Mouse (Mus musculus) heart, embryonic 12.5 days (tissue): ENCODE results near the gene Sh3glb2. TPM values are rescaled to one million over a fixed set of nuclear protein-coding genes. Genes with fewer than 3 reads are reported as not detected.

Experiments used
- ATAC-seq: fragments of 200-750 bp; cut with Nextera tagmentation; 2 replicates; pipeline ENCODE4 v1.8.0; 2017; ENCODE audit warnings: moderate TSS enrichment, moderate library complexity; ENCODE audit not compliant: insufficient number of reproducible peaks, low FRiP score
- H3K27ac ChIP-seq: fragments of 300-500 bp; sonication (generic); 2 replicates; pipeline ENCODE4 v1.5.1; 2016; ENCODE audit warnings: mild to moderate bottlenecking, moderate library complexity; ENCODE audit not compliant: poor library complexity, severe bottlenecking
- H3K27me3 ChIP-seq: fragments of 300-500 bp; sonication (generic); replicated peaks from 2 replicates; pipeline ENCODE4 v1.6.1; 2016; ENCODE audit warnings: mild to moderate bottlenecking, moderate library complexity
- H3K36me3 ChIP-seq: fragments of 300-500 bp; sonication (generic); 2 replicates; pipeline ENCODE4 v1.6.1; 2016; ENCODE audit warnings: mild to moderate bottlenecking, moderate library complexity
- H3K4me1 ChIP-seq: fragments of 300-500 bp; sonication (generic); replicated peaks from 2 replicates; pipeline ENCODE4 v1.6.1; 2016; ENCODE audit warnings: mild to moderate bottlenecking
- H3K4me2 ChIP-seq: fragments of 300-500 bp; sonication (generic); 2 replicates; pipeline ENCODE4 v1.6.1; 2016; ENCODE audit warnings: mild to moderate bottlenecking, moderate library complexity
- H3K4me3 ChIP-seq: fragments of 300-500 bp; sonication (generic); 2 replicates; pipeline ENCODE4 v1.5.1; 2016; ENCODE audit warnings: mild to moderate bottlenecking
- H3K9ac ChIP-seq: fragments of 300-500 bp; sonication (generic); 2 replicates; pipeline ENCODE4 v1.6.1; 2016; ENCODE audit warnings: mild to moderate bottlenecking, moderate library complexity
- H3K9me3 ChIP-seq: fragments of 300-500 bp; sonication (generic); replicated peaks from 2 replicates; pipeline ENCODE4 v1.6.1; 2016; ENCODE audit warnings: mild to moderate bottlenecking, moderate library complexity
- WGBS: fragments of 180-500 bp; shearing (Covaris S2); methylation state at CpG from one replicate; pipeline ENCODE4 v1.1.7; 2016; 5-methylcytosine and 5-hydroxymethylcytosine counted together
- polyA plus RNA-seq: library from polyadenylated mRNA; unstranded; fragments of >200 nt; fragmentation: Nextera tagmentation; extraction: Ambion mirVana; gene quantifications from 2 replicates; pipeline ENCODE4 v1.2.1, GENCODE M21; 2016

Sh3glb2 gene
- 117 and 130 TPM in 2 replicates for polyA plus RNA-seq

GRCm38 (mm10) chr2:30358533-30359531 lies at the start of gene Sh3glb2:
Sh3glb2 (minus strand) TSS chr2:30359337.
- peak within 1 kb of the TSS; percentile 92 for H3K9ac ChIP-seq
- peak within 1 kb of the TSS; percentile 91 for H3K27ac ChIP-seq
- ATAC-seq = peak; percentile 78
- peak within 1 kb of the TSS; percentile 92 for H3K4me2 ChIP-seq
- no peaks in the 10 kb centered on the region for H3K27me3 ChIP-seq
- H3K9me3 ChIP-seq = 0 out of 2 replicates have a peak, but pooled peaks cover 4% of the 10 kb centered on the region
- WGBS = 2% methylated on average over 73 of the region's 73 CpGs
- H3K4me1 ChIP-seq = peaks cover 44% of the 10 kb centered on the region
- peaks cover 14% of the 10 kb centered on the region for H3K36me3 ChIP-seq
- H3K4me3 ChIP-seq = peak within 1 kb of the TSS; percentile 84

GRCm38 (mm10) chr2:30408452-30409100 lies 49.4 kb upstream of the Sh3glb2 start:
- H3K27ac ChIP-seq = no peak overlapping the region
- 80% methylated on average over 8 of the region's 8 CpGs for WGBS
- peaks cover 79% of the 10 kb centered on the region for H3K36me3 ChIP-seq

GRCm38 (mm10) chr2:30407778-30408177 lies 48.6 kb upstream of the Sh3glb2 start:
- H3K4me1 ChIP-seq = peaks cover 12% of the 10 kb centered on the region; the same call in 1 of the 2 replicates
- WGBS = 90% methylated on average over 10 of the region's 10 CpGs
- H3K36me3 ChIP-seq = peaks cover 85% of the 10 kb centered on the region

More at GRCm38 (mm10) chr2:30408452-30409100, 49.4 kb upstream of the Sh3glb2 start:
- no peak for ATAC-seq
- Histone ChIP-seq H3K9ac (no peak overlapping the region), H3K4me1 (peaks cover 14% of the 10 kb centered on the region), H3K27me3 (no peaks in the 10 kb centered on the region), H3K4me2 (no peak overlapping the region), H3K9me3 (no peaks in the 10 kb centered on the region), H3K4me3 (no peak overlapping the region)

GRCm38 (mm10) chr2:30407221-30407620 lies 48.1 kb upstream of the Sh3glb2 start:
- Histone ChIP-seq H3K4me1 (peaks cover 12% of the 10 kb centered on the region; the same call in 1 of the 2 replicates), H3K4me3 (no peak overlapping the region), H3K9ac (no peak overlapping the region), H3K9me3 (no peaks in the 10 kb centered on the region), H3K36me3 (peaks cover 85% of the 10 kb centered on the region), H3K27me3 (no peaks in the 10 kb centered on the region), H3K4me2 (no peak overlapping the region), H3K27ac (no peak overlapping the region)
- WGBS = 86% methylated on average over 2 of the region's 2 CpGs
- ATAC-seq = no peak

More at GRCm38 (mm10) chr2:30407778-30408177, 48.6 kb upstream of the Sh3glb2 start:
- no peaks in the 10 kb centered on the region for H3K27me3 ChIP-seq
- no peaks in the 10 kb centered on the region for H3K9me3 ChIP-seq
- ATAC-seq = no peak
- H3K9ac ChIP-seq = no peak overlapping the region
- H3K4me2 ChIP-seq = no peak overlapping the region
- H3K4me3 ChIP-seq = no peak overlapping the region
- H3K27ac ChIP-seq = no peak overlapping the region

- Histone ChIP-seq H3K9me3 (no peaks in the 10 kb centered on the region), H3K9ac (no peak overlapping the region), H3K27me3 (no peaks in the 10 kb centered on the region), H3K27ac (no peak overlapping the region), H3K4me3 (no peak overlapping the region), H3K4me2 (no peak overlapping the region), H3K4me1 (0 out of 2 replicates have a peak, but pooled peaks cover 5% of the 10 kb centered on the region), H3K36me3 (peaks cover 95% of the 10 kb centered on the region)
- 77% methylated on average over 1 of the region's 1 CpGs for WGBS
- no peak for ATAC-seq
Measured at GRCm38 (mm10) chr2:30403870-30404269, 44.7 kb upstream of the Sh3glb2 start.

GRCm38 (mm10) chr2:30402843-30403242 lies 43.7 kb upstream of the Sh3glb2 start:
- Histone ChIP-seq H3K9me3 (no peaks in the 10 kb centered on the region), H3K4me3 (no peak overlapping the region), H3K27ac (no peak overlapping the region), H3K27me3 (no peaks in the 10 kb centered on the region), H3K36me3 (peaks cover 95% of the 10 kb centered on the region), H3K4me2 (no peak overlapping the region), H3K4me1 (0 out of 2 replicates have a peak, but pooled peaks cover 7% of the 10 kb centered on the region), H3K9ac (no peak overlapping the region)
- ATAC-seq = no peak
- WGBS = 69% methylated on average over 2 of the region's 2 CpGs

DNA sequence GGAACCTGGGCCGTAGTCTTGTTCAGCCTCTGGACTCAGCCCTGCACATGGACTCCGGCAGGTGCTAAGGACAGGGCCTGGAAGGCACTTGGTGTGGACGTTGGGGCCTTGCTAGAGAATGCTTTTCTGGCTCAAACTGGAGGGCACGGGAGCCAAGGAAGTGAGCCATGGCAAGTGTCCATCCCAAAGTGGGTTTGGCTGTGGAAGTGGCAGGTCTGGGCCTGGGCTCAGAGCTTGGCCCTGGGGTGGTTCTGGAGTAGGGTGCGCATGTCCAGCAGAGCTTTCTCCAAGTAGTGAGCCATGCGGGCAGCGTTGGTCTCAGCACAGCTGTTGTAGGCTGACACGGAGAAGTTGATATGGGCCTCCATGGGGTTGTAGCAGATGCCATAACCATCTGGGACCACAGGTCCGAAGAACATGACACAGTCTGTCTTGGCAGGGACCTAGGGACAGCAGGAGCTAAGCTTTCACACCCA lies 43.3 kb upstream of the Sh3glb2 start:
- Histone ChIP-seq H3K9me3 (no peaks in the 10 kb centered on the region), H3K27me3 (no peaks in the 10 kb centered on the region), H3K9ac (no peak overlapping the region), H3K36me3 (peaks cover 95% of the 10 kb centered on the region), H3K27ac (no peak overlapping the region), H3K4me1 (0 out of 2 replicates have a peak, but pooled peaks cover 7% of the 10 kb centered on the region), H3K4me3 (no peak overlapping the region), H3K4me2 (no peak overlapping the region)
- no peak for ATAC-seq
- 89% methylated on average over 9 of the region's 9 CpGs for WGBS

- Histone ChIP-seq H3K4me2 (no peak overlapping the region), H3K4me1 (0 out of 2 replicates have a peak, but pooled peaks cover 7% of the 10 kb centered on the region), H3K27me3 (no peaks in the 10 kb centered on the region), H3K27ac (no peak overlapping the region), H3K9me3 (no peaks in the 10 kb centered on the region), H3K9ac (no peak overlapping the region), H3K36me3 (peaks cover 95% of the 10 kb centered on the region), H3K4me3 (no peak overlapping the region)
- no peak for ATAC-seq
- WGBS = 88% methylated on average over 1 of the region's 1 CpGs
Measured at GRCm38 (mm10) chr2:30401581-30401980, 42.4 kb upstream of the Sh3glb2 start.

DNA sequence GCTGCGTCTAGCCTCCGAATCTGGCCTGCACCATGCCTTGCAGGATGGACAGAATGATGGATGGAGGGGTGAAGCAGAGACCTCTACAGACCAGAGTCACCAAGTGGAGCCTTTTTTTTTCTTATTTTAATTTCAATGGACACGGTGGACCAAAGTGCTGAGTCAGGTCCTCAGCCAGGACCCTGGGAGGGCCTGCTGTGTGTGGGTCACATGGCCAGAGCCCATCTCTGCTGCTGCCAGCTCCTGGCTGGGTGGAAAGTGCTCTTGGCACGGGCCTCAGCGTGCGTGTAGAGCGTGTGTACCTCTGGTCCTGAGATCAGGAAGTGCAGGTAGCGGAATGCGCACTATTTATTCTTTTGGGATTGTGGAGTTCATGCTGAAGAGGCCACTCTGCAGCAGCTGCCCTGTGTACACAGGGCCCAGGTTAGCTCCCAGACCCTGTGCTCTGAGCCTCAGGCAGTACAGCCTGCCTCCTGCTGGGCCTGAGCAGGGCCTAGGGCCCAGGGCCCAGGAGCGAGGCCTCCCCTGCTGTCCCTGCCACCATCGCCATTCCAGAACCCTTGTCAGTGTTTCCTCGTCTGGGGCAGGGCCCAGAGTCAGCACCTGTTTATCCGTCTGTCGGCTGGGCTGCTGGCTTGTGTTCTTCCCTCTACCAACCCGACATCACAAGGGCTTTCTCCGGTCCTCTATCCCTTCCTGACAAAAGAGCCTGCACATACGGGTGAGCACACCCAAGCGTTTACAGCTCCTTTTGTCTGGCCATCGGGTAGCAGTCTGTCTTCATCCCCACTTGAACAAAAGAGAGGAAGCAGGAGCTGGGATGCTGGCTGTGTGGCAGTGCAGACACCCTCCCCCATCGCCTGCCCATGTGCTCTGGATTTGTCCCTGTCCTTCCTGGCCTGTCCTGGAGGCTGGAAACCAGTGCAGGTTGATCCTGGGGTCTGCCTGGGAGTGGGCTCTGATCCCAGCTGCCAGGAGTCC lies 40.3 kb upstream of the Sh3glb2 start:
- no peak for ATAC-seq
- Histone ChIP-seq H3K4me3 (no peak overlapping the region), H3K4me1 (0 out of 2 replicates have a peak, but pooled peaks cover 7% of the 10 kb centered on the region), H3K4me2 (no peak overlapping the region), H3K9me3 (no peaks in the 10 kb centered on the region), H3K27me3 (no peaks in the 10 kb centered on the region), H3K9ac (no peak overlapping the region), H3K36me3 (peaks cover 85% of the 10 kb centered on the region), H3K27ac (0 out of 2 replicates have a peak overlapping the region, but pooled peaks have one; percentile 5)
- 66% methylated on average over 20 of the region's 20 CpGs for WGBS

GRCm38 (mm10) chr2:30397986-30398512 lies 38.9 kb upstream of the Sh3glb2 start:
- ATAC-seq = no peak
- no peaks in the 10 kb centered on the region for H3K27me3 ChIP-seq
- H3K4me2 ChIP-seq = no peak overlapping the region
- no peaks in the 10 kb centered on the region for H3K9me3 ChIP-seq
- no peak overlapping the region for H3K27ac ChIP-seq
- H3K36me3 ChIP-seq = peaks cover 75% of the 10 kb centered on the region
- WGBS = 86% methylated on average over 10 of the region's 10 CpGs
- H3K9ac ChIP-seq = no peak overlapping the region
- H3K4me3 ChIP-seq = no peak overlapping the region
- H3K4me1 ChIP-seq = peaks cover 21% of the 10 kb centered on the region
